Mouse (Mus musculus) T-helper 1 cell (primary cell): ENCODE results near the gene Scgb2b26.
"Not testable (repeated sequence)": the region's sequence is repeated elsewhere in the genome, so short reads cannot be mapped to it uniquely, and the experiment has no call there.

ENCODE experiments used
- in situ Hi-C: fragments of 300-600 bp; cut with MboI, MseI; formaldehyde crosslinking; loops from one replicate; pipeline ENCODE4 v1.15.1; 2025; ENCODE audit warnings: high pct_unique_total_duplicates

Scgb2b26 gene

GRCm38 (mm10) chr7:33944940-33945339 lies at the start of gene Scgb2b26:
TSS of gene Scgb2b26 (minus strand) at chr7:33945040.
- in situ Hi-C loops, result no loop called here

DNA sequence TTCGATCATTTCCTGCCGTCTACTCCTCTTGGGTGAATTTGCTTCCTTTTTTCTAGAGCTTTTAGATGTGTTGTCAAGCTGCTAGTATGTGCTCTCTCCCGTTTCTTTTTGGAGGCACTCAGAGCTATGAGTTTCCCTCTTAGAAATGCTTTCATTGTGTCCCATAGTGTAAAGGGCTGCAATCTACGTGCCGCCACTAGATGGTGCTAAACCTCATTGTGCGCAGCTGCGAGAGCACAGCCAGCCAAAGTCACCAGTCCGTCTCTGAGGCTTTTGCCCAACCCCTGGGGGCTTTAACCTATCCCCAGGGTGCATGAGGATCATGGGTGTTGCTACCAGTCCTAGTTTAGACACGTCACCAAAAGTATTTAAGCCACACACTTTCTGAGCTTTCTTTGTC lies 37.4 kb upstream of the Scgb2b26 start:
- in situ Hi-C loops, result not testable (repeated sequence)

DNA sequence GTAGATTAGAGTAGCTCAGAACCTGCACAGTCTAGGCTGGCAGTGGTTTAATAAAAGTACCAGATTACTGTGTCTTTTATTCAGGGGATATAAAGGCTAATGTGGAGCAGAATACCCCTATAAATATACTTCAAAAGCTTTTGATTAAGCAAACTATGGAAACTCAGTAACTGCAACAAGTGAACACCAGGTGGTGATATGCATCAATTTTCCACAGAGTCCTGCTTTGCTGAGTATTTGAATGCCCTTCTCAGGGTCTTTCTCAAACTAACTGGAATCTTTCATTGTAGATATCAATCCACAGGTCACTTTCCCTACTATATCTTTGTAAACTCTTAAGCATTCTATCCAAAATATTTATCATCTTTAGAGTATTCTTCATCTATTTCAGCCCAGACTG lies 41.9 kb downstream of the Scgb2b26 start:
- in situ Hi-C loops, result no loop called here

GRCm38 (mm10) chr7:33900803-33901202 lies 44.0 kb downstream of the Scgb2b26 start:
- in situ Hi-C loops, result no loop called here

GRCm38 (mm10) chr7:33900007-33900406 lies 44.8 kb downstream of the Scgb2b26 start:
- in situ Hi-C loops, result no loop called here
